Mouse (Mus musculus) spleen, adult 2 months (tissue): Measurements from ENCODE around the gene Fam20a.

ENCODE experiments used
- CTCF ChIP-seq: fragments of 200-500 bp; IDR thresholded peaks from 2 replicates; pipeline ENCODE4 v1.5.1; 2011; ENCODE audit warnings: mild to moderate bottlenecking, inconsistent platforms; ENCODE audit not compliant: insufficient read depth, insufficient read length, insufficient replicate concordance; ENCODE audit errors: extremely low read depth
- POLR2A ChIP-seq: fragments of 200-500 bp; IDR thresholded peaks from 2 replicates; pipeline ENCODE4 v1.6.1; 2011; ENCODE audit warnings: low read depth, low read length, inconsistent platforms

DNA sequence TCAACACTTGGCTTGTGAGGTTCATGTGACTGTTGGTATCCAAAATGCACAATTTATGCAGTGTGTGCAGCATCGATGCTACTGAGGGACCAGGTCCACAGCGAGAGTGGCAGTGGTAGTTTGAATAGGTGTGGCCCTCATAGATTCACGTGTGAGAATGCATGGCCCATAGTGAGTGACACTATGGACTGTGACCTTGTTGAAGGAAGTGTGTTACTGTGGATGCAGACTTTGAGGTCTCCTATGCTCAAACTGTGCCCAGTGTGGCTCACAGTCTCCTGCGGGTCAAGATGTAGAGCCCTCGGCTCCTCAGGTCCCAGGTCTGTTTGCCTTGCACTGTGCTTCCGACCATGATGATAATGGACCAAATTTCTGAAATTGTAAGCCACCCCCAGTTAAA, 39.9 kb downstream of the Fam20a start:
- no peak for TF ChIP-seq CTCF
- no peak for TF ChIP-seq POLR2A
